ENCODE assay signal across 31 mouse cellular contexts in genomic region chr19:11266956-11267355, GRCm38 (mm10). TPM values are rescaled to one million over a fixed set of nuclear protein-coding genes. Genes with fewer than 3 reads are reported as not detected.
DNase-seq lines count a peak whose midpoint lies in the region; TF ChIP-seq lines count a peak whose summit lies in the region.
"Had no signal": no experiment of that assay in that cellular context is flagged by ENCODE, and none has a peak within 500 bp of the region (broad histone marks: within the 10 kb centered on the region; RNA-seq: fewer than 3 reads in every experiment).

No protein-coding gene starts in this region.

- no peak for DNase-seq in spleen, adult 2 months (ENCODE audit: low read depth in 1 of 2, low spot score in 2 of 2)
- no peak for DNase-seq in spleen, adult 18-20 months
- peak; percentile 71 for DNase-seq in A20 (ENCODE audit: low read depth, low spot score)
- DNase-seq in CH12.LX (ENCODE audit: extremely low read depth): peak; percentile 75
- no peak for DNase-seq in left cerebral cortex, adult 2 months (ENCODE audit: extremely low spot score in 1 of 2, low spot score in 2 of 2)
- no peak for DNase-seq in gastrocnemius, postnatal 14 days
- DNase-seq in c-Kit-positive CD71-positive TER-119-positive erythroid progenitor cells, embryonic 14.5 days (ENCODE audit: low spot score): no peak
- DNase-seq: adrenal gland, adult 2 months; adrenal gland, postnatal 10 days; adrenal gland, postnatal 25 days; cerebellum, adult 11 months; cerebellum, adult 18-20 months; cerebellum, adult 8-10 months; cerebellum, adult 9-11 months; cerebellum, postnatal 14 days; cerebellum, postnatal 36 days; embryo, embryonic 11 days; forebrain, postnatal 0 days had no signal

- dilution Hi-C loops in CH12.LX (cut with MboI; ENCODE audit: extremely low pct_ligation_motif_present, extremely low pct_unique_long_range_greater_than_20kb, low sequenced_read_pairs): no loop called here

- H3K27ac ChIP-seq in spleen, adult 2 months (ENCODE audit: insufficient read depth, low read length): peak overlapping the region; percentile 94
- H3K27ac ChIP-seq in CH12.LX (ENCODE audit: insufficient read depth, low read depth) (peak overlapping the region; percentile 67; the same call in 1 of the 2 replicates), macrophage (peak overlapping the region; percentile 48)
- H3K27ac ChIP-seq in left cerebral cortex, adult 2 months: no peak overlapping the region
- H3K27ac ChIP-seq: embryonic facial prominence, embryonic 13.5 days; embryonic facial prominence, embryonic 15.5 days; forebrain, embryonic 10.5 days; forebrain, embryonic 12.5 days; forebrain, embryonic 15.5 days had no signal

- intact Hi-C loops in left cerebral cortex, adult 2 months (cut with DNase I): no loop called here
- intact Hi-C loops in gastrocnemius, postnatal 14 days (cut with DNase I; ENCODE audit: low total_unique reads): no loop called here

- H3K36me3 ChIP-seq in spleen, adult 2 months (ENCODE audit: control insufficient read depth, insufficient read depth, low read length): peaks cover 2% of the 10 kb centered on the region; the same call in 1 of the 2 replicates
- peaks cover 0 to 10% of the 10 kb centered on the region in 2 experiments for H3K36me3 ChIP-seq in CH12.LX (replicated peaks in 1 of 2; ENCODE audit: control insufficient read depth in 1 of 2, insufficient read depth in 1 of 2, low read length in 1 of 2)
- no peaks in the 10 kb centered on the region for H3K36me3 ChIP-seq in macrophage (ENCODE audit: inconsistent target)
- H3K36me3 ChIP-seq: embryonic facial prominence, embryonic 13.5 days; embryonic facial prominence, embryonic 15.5 days; forebrain, embryonic 10.5 days; forebrain, embryonic 12.5 days; forebrain, embryonic 15.5 days had no signal

- no peak for TF ChIP-seq CTCF in spleen, adult 2 months (IDR thresholded peaks at IDR 0.05; ENCODE audit: extremely low read depth, insufficient read depth, insufficient read length, insufficient replicate concordance)
- no peak for TF ChIP-seq CTCF in CH12.LX (conservative IDR thresholded peaks at IDR 0.05 in 1 of 2, IDR thresholded peaks at IDR 0.05 in 1 of 2; ENCODE audit: low read depth in 2 of 2, low read length in 2 of 2)
- TF ChIP-seq CTCF in left cerebral cortex, adult 2 months (IDR thresholded peaks at IDR 0.05): no peak

- no peak overlapping the region for H3K9ac ChIP-seq in CH12.LX (ENCODE audit: insufficient read depth, low read depth)
- H3K9ac ChIP-seq: embryonic facial prominence, embryonic 13.5 days; embryonic facial prominence, embryonic 15.5 days; forebrain, embryonic 12.5 days; forebrain, embryonic 15.5 days; forebrain, postnatal 0 days had no signal

- H3K4me1 ChIP-seq in spleen, adult 2 months (ENCODE audit: control insufficient read depth, insufficient read depth, insufficient read length): peaks cover 14% of the 10 kb centered on the region; the same call in 1 of the 2 replicates
- peaks cover 8 to 25% of the 10 kb centered on the region in 2 experiments for H3K4me1 ChIP-seq in CH12.LX (ENCODE audit: control insufficient read depth in 1 of 2, insufficient read depth in 2 of 2)
- H3K4me1 ChIP-seq: embryonic facial prominence, embryonic 13.5 days; embryonic facial prominence, embryonic 15.5 days; forebrain, embryonic 10.5 days; forebrain, embryonic 12.5 days; forebrain, embryonic 15.5 days had no signal

- no peak for TF ChIP-seq EP300 in CH12.LX (IDR thresholded peaks at IDR 0.05; ENCODE audit: low read length)

- H3K79me2 ChIP-seq in CH12.LX (replicated peaks; ENCODE audit: control insufficient read depth, extremely low read depth, insufficient read depth, poor library complexity, severe bottlenecking) (peaks cover 28% of the 10 kb centered on the region), macrophage (ENCODE audit: inconsistent target) (no peaks in the 10 kb centered on the region)

- no peak overlapping the region for H3K4me3 ChIP-seq in spleen, adult 2 months (ENCODE audit: extremely low read depth, insufficient read depth, insufficient read length)
- H3K4me3 ChIP-seq in CH12.LX (replicated peaks in 1 of 3; ENCODE audit: low read depth in 2 of 3, low read length in 2 of 3, poor library complexity in 1 of 3) (no peak overlapping the region), macrophage (ENCODE audit: inconsistent target) (no peak overlapping the region)
- no peak overlapping the region for H3K4me3 ChIP-seq in left cerebral cortex, adult 2 months
- H3K4me3 ChIP-seq: embryonic facial prominence, embryonic 13.5 days; embryonic facial prominence, embryonic 15.5 days; erythroblast, embryonic 14.5 days; forebrain, embryonic 10.5 days; forebrain, embryonic 12.5 days; forebrain, embryonic 15.5 days had no signal

- TF ChIP-seq POLR2A in spleen, adult 2 months (IDR thresholded peaks at IDR 0.05; ENCODE audit: low read depth, low read length): no peak
- no peak; the same call in 1 of the 2 replicates for TF ChIP-seq POLR2A in CH12.LX (IDR thresholded peaks at IDR 0.05; ENCODE audit: low read depth, low read length)

- H3K9me3 ChIP-seq in CH12.LX (replicated peaks; ENCODE audit: low read length): no peaks in the 10 kb centered on the region
- H3K9me3 ChIP-seq: embryonic facial prominence, embryonic 13.5 days; embryonic facial prominence, embryonic 15.5 days; forebrain, embryonic 10.5 days; forebrain, embryonic 12.5 days; forebrain, embryonic 15.5 days had no signal

- H3K27me3 ChIP-seq in spleen, adult 2 months (ENCODE audit: control insufficient read depth, insufficient read depth, low read length): no peaks in the 10 kb centered on the region
- no peaks in the 10 kb centered on the region for H3K27me3 ChIP-seq in CH12.LX (replicated peaks)
- H3K27me3 ChIP-seq: embryonic facial prominence, embryonic 13.5 days; embryonic facial prominence, embryonic 15.5 days; forebrain, embryonic 12.5 days; forebrain, embryonic 15.5 days had no signal

- in situ Hi-C loops in CH12.LX (cut with MboI; ENCODE audit: low pct_ligation_motif_present, low pct_unique_long_range_greater_than_20kb, low sequenced_read_pairs): no loop called here

- no peak for TF ChIP-seq RAD21 in CH12.LX (IDR thresholded peaks at IDR 0.05; ENCODE audit: low read depth, low read length)

- WGBS in spleen, adult 2 months: 41% methylated on average over 4 of the region's 4 CpGs
- WGBS in macrophage (ENCODE audit: missing documents): 82% methylated on average over 4 of the region's 4 CpGs

- peak overlapping the region; percentile 80 for H3K4me2 ChIP-seq in CH12.LX (ENCODE audit: insufficient read depth, low read depth, poor library complexity, severe bottlenecking)
- H3K4me2 ChIP-seq: embryonic facial prominence, embryonic 13.5 days; embryonic facial prominence, embryonic 15.5 days; forebrain, embryonic 12.5 days; forebrain, embryonic 15.5 days had no signal

TF ChIP-seq in CH12.LX, 34 proteins besides CTCF, POLR2A, EP300 and RAD21 (continues in another document):
- no peak for TF ChIP-seq SMC3 (IDR thresholded peaks at IDR 0.05; ENCODE audit: low read depth, low read length)
- TF ChIP-seq E2F4 (IDR thresholded peaks at IDR 0.05; ENCODE audit: insufficient replicate concordance, low read depth, low read length): no peak
- no peak for TF ChIP-seq RCOR1 (conservative IDR thresholded peaks at IDR 0.05; ENCODE audit: low read depth, low read length)
- TF ChIP-seq GABPA (IDR thresholded peaks at IDR 0.05; ENCODE audit: insufficient replicate concordance, low read depth, low read length): no peak
- TF ChIP-seq ZKSCAN1 (IDR thresholded peaks at IDR 0.05; ENCODE audit: borderline replicate concordance, low read depth, low read length): no peak
- no peak for TF ChIP-seq MAX (IDR thresholded peaks at IDR 0.05; ENCODE audit: low read length)

RNA-seq across cellular contexts. Expression of gene Ms4a1, which starts 0.9 kb away (rescaled TPM):
- 28.9 and 38.4 TPM in 2 replicates for polyA plus RNA-seq in spleen, adult 2 months (2012; rRNA removed)
- total RNA-seq in CH12.LX (2012; rRNA removed) (106 and 137 TPM in 2 replicates), CH12.LX (2014; rRNA removed) (642 and 726 TPM in 2 replicates)
- polyA plus RNA-seq in CH12.LX (2012; ENCODE audit: insufficient read length, low read depth) (345 and 387 TPM in 2 replicates), macrophage (2018) (0.07 to 0.09 TPM in 2 of 3 replicates, not detected in the other)
- under 1 TPM in 2 of 26 experiments, not detected in 24; 0.12 to 0.23 TPM for total RNA-seq in macrophage (2018; cell fraction: chromatin; rRNA removed)
- under 1 TPM in 9 of 26 experiments, not detected in 17; 0.03 to 0.09 (median 0.05) TPM for total RNA-seq in macrophage (2018; cell fraction: cytosol; rRNA removed)
- total RNA-seq in macrophage (2018; cell fraction: nucleus; rRNA removed): under 1 TPM in 5 of 26 experiments, not detected in 21; 0.18 to 0.34 (median 0.24) TPM
- total RNA-seq in left cerebral cortex, adult 2 months (2021): not detected
- total RNA-seq in gastrocnemius, postnatal 14 days (2021): under 1 TPM in 1 of 2 experiments, not detected in 1; 0.10 TPM
- total RNA-seq: common myeloid progenitor, adult 5-6 weeks; MEL had no signal
- polyA plus RNA-seq: embryonic facial prominence, embryonic 11.5 days; embryonic facial prominence, embryonic 13.5 days; embryonic facial prominence, embryonic 15.5 days; erythroblast, embryonic 14.5 days; forebrain, embryonic 10.5 days; forebrain, embryonic 12.5 days; forebrain, embryonic 15.5 days had no signal

RNA-seq across cellular contexts. Expression of gene Ms4a5, which starts 16.7 kb away (rescaled TPM):
- not detected in 2 replicates for polyA plus RNA-seq in spleen, adult 2 months (2012; rRNA removed)
- total RNA-seq in CH12.LX (2012; rRNA removed) (not detected in 2 replicates), CH12.LX (2014; rRNA removed) (not detected in 2 replicates)
- polyA plus RNA-seq in CH12.LX (2012; ENCODE audit: insufficient read length, low read depth) (not detected in 2 replicates), macrophage (2018) (not detected in 3 replicates)
- not detected for total RNA-seq in macrophage (2018; cell fraction: chromatin; rRNA removed)
- total RNA-seq in macrophage (2018; cell fraction: cytosol; rRNA removed): not detected
- total RNA-seq in macrophage (2018; cell fraction: nucleus; rRNA removed): not detected
- not detected for total RNA-seq in left cerebral cortex, adult 2 months (2021)
- total RNA-seq in gastrocnemius, postnatal 14 days (2021): not detected
- total RNA-seq: adrenal gland, adult 2 months; adrenal gland, postnatal 10 days; adrenal gland, postnatal 25 days; adrenal gland, postnatal 4 days; common myeloid progenitor, adult 5-6 weeks; ES-E14; forebrain, postnatal 0 days; MEL had no signal
- polyA plus RNA-seq: adrenal gland, adult 2 months; CD4-positive, CD25-positive, alpha-beta regulatory T cell, adult 4 months; embryonic facial prominence, embryonic 11.5 days; embryonic facial prominence, embryonic 13.5 days; embryonic facial prominence, embryonic 15.5 days; erythroblast, embryonic 14.5 days; forebrain, embryonic 10.5 days; forebrain, embryonic 12.5 days; forebrain, embryonic 15.5 days; forebrain, postnatal 0 days had no signal

RNA-seq across cellular contexts. Expression of gene Ms4a12, which starts 34.7 kb away (rescaled TPM):
- polyA plus RNA-seq in spleen, adult 2 months (2012; rRNA removed): not detected in 2 replicates
- total RNA-seq in CH12.LX (2012; rRNA removed): not detected in 2 replicates
- not detected in 2 replicates for total RNA-seq in CH12.LX (2014; rRNA removed)
- polyA plus RNA-seq in CH12.LX (2012; ENCODE audit: insufficient read length, low read depth): not detected in 2 replicates
- not detected for total RNA-seq in macrophage (2018; cell fraction: chromatin; rRNA removed)
- total RNA-seq in macrophage (2018; cell fraction: cytosol; rRNA removed): not detected
- not detected for total RNA-seq in macrophage (2018; cell fraction: nucleus; rRNA removed)
- not detected in 3 replicates for polyA plus RNA-seq in macrophage (2018)
- total RNA-seq in left cerebral cortex, adult 2 months (2021): not detected
- not detected for total RNA-seq in gastrocnemius, postnatal 14 days (2021)
- total RNA-seq: adrenal gland, adult 2 months; adrenal gland, postnatal 10 days; adrenal gland, postnatal 25 days; adrenal gland, postnatal 4 days; common myeloid progenitor, adult 5-6 weeks; ES-E14; forebrain, postnatal 0 days; MEL had no signal
- polyA plus RNA-seq: adrenal gland, adult 2 months; CD4-positive, CD25-positive, alpha-beta regulatory T cell, adult 4 months; embryonic facial prominence, embryonic 11.5 days; embryonic facial prominence, embryonic 13.5 days; embryonic facial prominence, embryonic 15.5 days; erythroblast, embryonic 14.5 days; forebrain, embryonic 10.5 days; forebrain, embryonic 12.5 days; forebrain, embryonic 15.5 days; forebrain, postnatal 0 days had no signal

RNA-seq across cellular contexts. Expression of gene Ms4a14, which starts 47.3 kb away (rescaled TPM):
- polyA plus RNA-seq in spleen, adult 2 months (2012; rRNA removed): 0.15 and 0.48 TPM in 2 replicates
- total RNA-seq in CH12.LX (2012; rRNA removed) (not detected in 2 replicates), CH12.LX (2014; rRNA removed) (not detected in 2 replicates)
- polyA plus RNA-seq in CH12.LX (2012; ENCODE audit: insufficient read length, low read depth) (0.12 and 0.17 TPM in 2 replicates), macrophage (2018) (36.7 to 102 TPM (median 69.8 TPM) in 3 replicates)
- 100 to 1,000 TPM; 120 to 991 (median 624) TPM for total RNA-seq in macrophage (2018; cell fraction: chromatin; rRNA removed)
- total RNA-seq in macrophage (2018; cell fraction: cytosol; rRNA removed): 100 to 1,000 TPM in 2 of 26 experiments, 10 to 100 TPM in 24; 24.9 to 106 (median 61.5) TPM
- total RNA-seq in macrophage (2018; cell fraction: nucleus; rRNA removed): 100 to 1,000 TPM; 172 to 781 (median 506) TPM
- total RNA-seq in left cerebral cortex, adult 2 months (2021): not detected
- total RNA-seq in gastrocnemius, postnatal 14 days (2021): under 1 TPM in 1 of 2 experiments, not detected in 1; 0.06 TPM
- total RNA-seq: adrenal gland, postnatal 10 days; adrenal gland, postnatal 25 days; common myeloid progenitor, adult 5-6 weeks; forebrain, postnatal 0 days; MEL had no signal
- polyA plus RNA-seq: CD4-positive, CD25-positive, alpha-beta regulatory T cell, adult 4 months; embryonic facial prominence, embryonic 13.5 days; erythroblast, embryonic 14.5 days; forebrain, embryonic 10.5 days; forebrain, embryonic 12.5 days had no signal

Comparison
In these comparisons a context has a peak if more than half of its experiments do, and no peak if none do; other contexts are left out.
1. DNase-seq: peak in A20 (single experiment) and CH12.LX (single experiment); none in spleen, adult 2 months (0 of 2), spleen, adult 18-20 months (0 of 2), left cerebral cortex, adult 2 months (0 of 2), gastrocnemius, postnatal 14 days (single experiment) and c-Kit-positive CD71-positive TER-119-positive erythroid progenitor cells, embryonic 14.5 days (single experiment).
2. RNA of gene Ms4a1, which starts 0.9 kb away (total RNA-seq): 106 to 726 TPM in CH12.LX; 0.10 TPM in gastrocnemius, postnatal 14 days and not detected in left cerebral cortex, adult 2 months; every median in the first group is over 10 times any median in the second.